Mouse (Mus musculus) CD4-positive, CD25-positive, alpha-beta regulatory T cell, adult 9 weeks (primary cell): Measurements from ENCODE around the gene Xpo6. TPM values are rescaled to one million over a fixed set of nuclear protein-coding genes. Genes with fewer than 3 reads are reported as not detected.

ENCODE experiments used
- polyA plus RNA-seq: library from polyadenylated mRNA; unstranded; fragments of 100-300 nt; shearing (Covaris generic); gene quantifications from one replicate; pipeline ENCODE4 v1.2.1, GENCODE M21; 2017

The Xpo6 gene
- polyA plus RNA-seq, result 59.5 TPM

DNA sequence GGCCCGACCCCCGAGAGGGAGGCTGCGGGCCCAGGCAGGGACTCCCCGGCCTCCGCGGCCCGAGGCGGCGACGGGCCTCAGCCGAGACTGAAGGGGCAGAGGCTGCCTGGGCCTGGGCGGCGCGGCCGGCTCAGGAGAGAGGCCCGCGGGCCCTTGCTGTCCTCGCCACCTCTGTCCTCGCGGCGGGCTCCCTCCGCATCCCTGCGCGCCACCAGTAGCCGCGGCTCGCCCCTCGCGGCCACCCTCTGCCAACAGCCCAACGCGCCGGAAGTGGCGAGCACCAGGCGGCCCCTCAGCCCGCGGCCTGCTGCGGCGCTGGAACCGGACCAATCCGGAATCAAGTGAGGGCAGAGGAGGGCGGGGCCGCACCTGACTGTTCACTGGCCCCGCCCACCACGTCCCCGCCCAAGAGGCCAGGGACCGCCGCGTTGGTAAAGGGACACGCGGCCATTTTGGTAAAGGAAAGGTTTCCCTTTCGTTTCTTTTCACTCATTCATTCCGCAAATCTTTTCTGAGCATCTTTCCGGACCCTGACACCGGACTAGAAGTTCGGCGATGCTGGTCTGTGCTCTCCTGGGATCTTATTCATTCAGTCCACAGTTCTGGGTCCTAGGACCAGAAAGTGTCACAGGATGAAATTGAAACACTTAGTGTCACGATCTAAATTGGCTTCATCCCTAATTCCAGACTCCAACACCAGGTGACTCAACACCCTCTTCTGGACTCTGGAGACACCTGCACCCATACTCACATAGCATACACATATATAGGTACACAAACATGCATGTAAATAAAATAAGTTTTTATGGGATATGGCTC is at the start of gene Xpo6:
TSS of gene Xpo6 (minus strand) at position 324 of the 819 bp plus-strand sequence.

GRCm38 (mm10) chr7:126082286-126082741 is 118.0 kb downstream of the Xpo6 start, which contains the start of gene Gsg1l:
TSS of gene Gsg1l (minus strand) at chr7:126082411.

Other genes starting within 250 kb of the Xpo6 start
- gene Gsg1l, start 118.1 kb downstream of the Xpo6 start, polyA plus RNA-seq, result not detected
- 3.1 TPM for gene Sbk1, start 72.1 kb upstream of the Xpo6 start, polyA plus RNA-seq
- 970 TPM for gene Lat, start 169.1 kb upstream of the Xpo6 start, polyA plus RNA-seq
- 75.0 TPM for gene Spns1, start 176.9 kb upstream of the Xpo6 start, polyA plus RNA-seq
- 3.2 TPM for gene Nfatc2ip, start 196.2 kb upstream of the Xpo6 start, polyA plus RNA-seq
- 1.5 TPM for gene Cd19, start 214.4 kb upstream of the Xpo6 start, polyA plus RNA-seq
- 62.9 TPM for gene Rabep2, start 228.3 kb upstream of the Xpo6 start, polyA plus RNA-seq